In the genomic region with DNA sequence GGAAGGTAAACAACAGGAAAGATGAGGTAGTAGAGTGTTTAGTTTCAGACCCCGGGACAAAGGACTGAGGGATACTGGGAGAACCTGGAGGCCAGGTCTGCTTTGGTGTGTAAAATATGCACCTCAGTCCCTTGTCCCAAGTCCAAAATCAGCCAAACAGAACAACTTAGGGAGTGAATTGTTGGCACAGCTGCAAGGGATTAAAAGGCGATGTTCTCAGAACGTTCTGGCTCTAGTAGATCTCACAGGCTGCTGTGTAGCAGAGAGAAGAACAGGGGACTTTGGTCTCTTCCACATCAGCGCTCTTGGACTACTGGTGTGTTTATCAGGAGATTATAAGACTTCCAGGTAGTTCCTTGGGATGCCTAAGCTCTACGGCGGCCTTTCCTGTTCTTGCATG, we compare ENCODE assay signal across 22 mouse cellular contexts. TPM values are rescaled to one million over a fixed set of nuclear protein-coding genes. Genes with fewer than 3 reads are reported as not detected.
DNase-seq lines count a peak whose midpoint lies in the region; ATAC-seq and TF ChIP-seq lines count a peak whose summit lies in the region.
"Had no signal": no experiment of that assay in that cellular context is flagged by ENCODE, and none has a peak within 500 bp of the region (broad histone marks: within the 10 kb centered on the region; RNA-seq: fewer than 3 reads in every experiment).

No protein-coding gene starts in this region.

- DNase-seq in embryonic facial prominence, embryonic 14.5 days (ENCODE audit: low spot score), result peak; percentile 29
- no peak for DNase-seq in embryonic facial prominence, embryonic 10.5 days (ENCODE audit: low spot score)
- DNase-seq in kidney, adult 2 months, result peak; percentile 95
- DNase-seq in kidney, postnatal 25 days, result peak; percentile 68 to 82
- DNase-seq in ovary, postnatal 14 days (ENCODE audit: low spot score), result no peak
- DNase-seq in urinary bladder, postnatal 14 days (ENCODE audit: low spot score), result no peak
- DNase-seq: adrenal gland, adult 8-10 months; adrenal gland, postnatal 36 days; B cell, adult 2 months; cerebellum, adult 2 months; cerebellum, postnatal 10 days; gastrocnemius, postnatal 10 days; heart, adult 2 months had no signal

- no peak overlapping the region for H3K9ac ChIP-seq in embryonic facial prominence, embryonic 14.5 days (ENCODE audit: low read depth, low read length)
- no peak overlapping the region for H3K9ac ChIP-seq in kidney, embryonic 16.5 days (replicated peaks; ENCODE audit: low read length)
- H3K9ac ChIP-seq: forebrain, embryonic 15.5 days; heart, embryonic 15.5 days had no signal

- 56% methylated on average over 6 of the region's 6 CpGs for WGBS in embryonic facial prominence, embryonic 14.5 days
- WGBS in embryonic facial prominence, embryonic 10.5 days, result 71% methylated on average over 6 of the region's 6 CpGs
- WGBS in kidney, adult 2 months, result 35% methylated on average over 6 of the region's 6 CpGs
- WGBS in kidney, embryonic 16.5 days, result 60% methylated on average over 6 of the region's 6 CpGs

- no peak for ATAC-seq in embryonic facial prominence, embryonic 14.5 days (ENCODE audit: low read depth)
- 0 out of 2 replicates have a peak, but pooled peaks have one; percentile 39 for ATAC-seq in kidney, embryonic 16.5 days (ENCODE audit: low FRiP score, low TSS enrichment)
- ATAC-seq: CD4-positive, CD25-positive, alpha-beta regulatory T cell, adult 4 months; forebrain, embryonic 15.5 days had no signal

- no peaks in the 10 kb centered on the region for H3K9me3 ChIP-seq in embryonic facial prominence, embryonic 14.5 days (ENCODE audit: control insufficient read depth, low read length)
- no peaks in the 10 kb centered on the region for H3K9me3 ChIP-seq in embryonic facial prominence, embryonic 10.5 days
- no peaks in the 10 kb centered on the region for H3K9me3 ChIP-seq in kidney, embryonic 16.5 days (ENCODE audit: low read length)
- H3K9me3 ChIP-seq: forebrain, embryonic 15.5 days; G1E; heart, embryonic 15.5 days; hindbrain, embryonic 10.5 days had no signal

- H3K36me3 ChIP-seq in embryonic facial prominence, embryonic 14.5 days (ENCODE audit: control insufficient read depth, insufficient read depth, low read length), result no peaks in the 10 kb centered on the region
- no peaks in the 10 kb centered on the region for H3K36me3 ChIP-seq in embryonic facial prominence, embryonic 10.5 days (replicated peaks)
- H3K36me3 ChIP-seq in kidney, adult 2 months (ENCODE audit: control insufficient read depth, insufficient read depth, low read length), result no peaks in the 10 kb centered on the region
- no peaks in the 10 kb centered on the region for H3K36me3 ChIP-seq in kidney, embryonic 16.5 days (ENCODE audit: insufficient read depth, low read length)
- H3K36me3 ChIP-seq: forebrain, embryonic 15.5 days; G1E; heart, embryonic 15.5 days; hindbrain, embryonic 10.5 days had no signal

- no peak overlapping the region for H3K4me3 ChIP-seq in embryonic facial prominence, embryonic 14.5 days (ENCODE audit: low read depth, low read length)
- H3K4me3 ChIP-seq in embryonic facial prominence, embryonic 10.5 days, result no peak overlapping the region
- no peak overlapping the region for H3K4me3 ChIP-seq in kidney, adult 2 months (ENCODE audit: insufficient read depth, low read depth, low read length)
- H3K4me3 ChIP-seq in kidney, embryonic 16.5 days (ENCODE audit: low read length), result no peak overlapping the region
- H3K4me3 ChIP-seq: forebrain, embryonic 15.5 days; heart, adult 2 months; heart, embryonic 15.5 days; hindbrain, embryonic 10.5 days had no signal

- TF ChIP-seq POLR2A in kidney, adult 2 months (IDR thresholded peaks at IDR 0.05; ENCODE audit: low read depth, low read length), result no peak

- peaks cover 6% of the 10 kb centered on the region; the same call in 1 of the 2 replicates for H3K4me1 ChIP-seq in embryonic facial prominence, embryonic 14.5 days (ENCODE audit: control insufficient read depth, insufficient read depth, low read length)
- H3K4me1 ChIP-seq in embryonic facial prominence, embryonic 10.5 days, result peaks cover 25% of the 10 kb centered on the region
- peaks cover 6% of the 10 kb centered on the region for H3K4me1 ChIP-seq in kidney, adult 2 months (ENCODE audit: control insufficient read depth, insufficient read depth, low read length)
- peaks cover 10% of the 10 kb centered on the region for H3K4me1 ChIP-seq in kidney, embryonic 16.5 days (ENCODE audit: insufficient read depth, low read length)
- H3K4me1 ChIP-seq: heart, embryonic 15.5 days had no signal

- H3K27ac ChIP-seq in embryonic facial prominence, embryonic 14.5 days (replicated peaks; ENCODE audit: low read depth, low read length), result no peak overlapping the region
- no peak overlapping the region for H3K27ac ChIP-seq in embryonic facial prominence, embryonic 10.5 days (replicated peaks)
- H3K27ac ChIP-seq in kidney, adult 2 months (ENCODE audit: insufficient read depth, low read depth, low read length), result peak overlapping the region; percentile 75
- peak overlapping the region; percentile 3; the same call in 1 of the 2 replicates for H3K27ac ChIP-seq in kidney, embryonic 16.5 days (ENCODE audit: low read length)
- H3K27ac ChIP-seq: forebrain, embryonic 15.5 days; heart, adult 2 months; heart, embryonic 15.5 days; hindbrain, embryonic 10.5 days had no signal

- H3K4me2 ChIP-seq in embryonic facial prominence, embryonic 14.5 days (ENCODE audit: low read depth, low read length), result no peak overlapping the region
- no peak overlapping the region for H3K4me2 ChIP-seq in kidney, embryonic 16.5 days (replicated peaks; ENCODE audit: low read depth, low read length)
- H3K4me2 ChIP-seq: forebrain, embryonic 15.5 days; heart, embryonic 11.5 days; heart, embryonic 15.5 days had no signal

- H3K27me3 ChIP-seq in embryonic facial prominence, embryonic 14.5 days (replicated peaks; ENCODE audit: control insufficient read depth, insufficient read depth, low read length), result no peaks in the 10 kb centered on the region
- 0 out of 2 replicates have a peak, but pooled peaks cover 4% of the 10 kb centered on the region for H3K27me3 ChIP-seq in embryonic facial prominence, embryonic 10.5 days (replicated peaks; ENCODE audit: low read depth, poor library complexity, severe bottlenecking)
- H3K27me3 ChIP-seq in kidney, adult 2 months (replicated peaks; ENCODE audit: control insufficient read depth, insufficient read depth, low read length), result no peaks in the 10 kb centered on the region
- H3K27me3 ChIP-seq in kidney, embryonic 16.5 days (ENCODE audit: insufficient read depth, low read length), result no peaks in the 10 kb centered on the region
- H3K27me3 ChIP-seq: forebrain, embryonic 15.5 days; heart, embryonic 15.5 days had no signal

- TF ChIP-seq CTCF in kidney, adult 2 months (conservative IDR thresholded peaks at IDR 0.05; ENCODE audit: insufficient read depth, insufficient read length, low read depth, low read length), result no peak

RNA-seq across cellular contexts. Expression of a gene that starts 6.6 kb away (rescaled TPM):
- 0.29 and 0.62 TPM in 2 replicates for polyA plus RNA-seq in embryonic facial prominence, embryonic 14.5 days (2014; fragmentation: Nextera tagmentation; extraction: Ambion mirVana)
- polyA plus RNA-seq in embryonic facial prominence, embryonic 10.5 days (2016; fragmentation: Nextera tagmentation; extraction: Ambion mirVana), result not detected in 2 replicates
- not detected in 2 replicates for polyA plus RNA-seq in kidney, adult 2 months (2012; rRNA removed)
- polyA plus RNA-seq in kidney, embryonic 16.5 days (2015; fragmentation: Nextera tagmentation; extraction: Ambion mirVana), result 0.37 and 0.54 TPM in 2 replicates
- polyA plus RNA-seq: CD4-positive, CD25-positive, alpha-beta regulatory T cell, adult 4 months; embryonic facial prominence, embryonic 11.5 days; forebrain, embryonic 11.5 days; G1E; heart, adult 2 months; hindbrain, embryonic 10.5 days had no signal

RNA-seq across cellular contexts. Expression of a gene that starts 51.2 kb away (rescaled TPM):
- 0.65 and 0.96 TPM in 2 replicates for polyA plus RNA-seq in embryonic facial prominence, embryonic 14.5 days (2014; fragmentation: Nextera tagmentation; extraction: Ambion mirVana)
- 0.49 and 0.69 TPM in 2 replicates for polyA plus RNA-seq in embryonic facial prominence, embryonic 10.5 days (2016; fragmentation: Nextera tagmentation; extraction: Ambion mirVana)
- polyA plus RNA-seq in kidney, adult 2 months (2012; rRNA removed), result 0.26 and 0.33 TPM in 2 replicates
- polyA plus RNA-seq in kidney, embryonic 16.5 days (2015; fragmentation: Nextera tagmentation; extraction: Ambion mirVana), result 1.0 and 1.7 TPM in 2 replicates
- polyA plus RNA-seq: G1E had no signal

Comparison
In these comparisons a context has a peak if more than half of its experiments do, and no peak if none do; other contexts are left out.
1. DNase-seq: peak in embryonic facial prominence, embryonic 14.5 days (single experiment), kidney, adult 2 months (single experiment) and kidney, postnatal 25 days (2 of 2); none in embryonic facial prominence, embryonic 10.5 days (single experiment), ovary, postnatal 14 days (single experiment) and urinary bladder, postnatal 14 days (single experiment).
2. H3K27ac ChIP-seq: peak in kidney, adult 2 months (single experiment) and kidney, embryonic 16.5 days (single experiment); none in embryonic facial prominence, embryonic 14.5 days (single experiment) and embryonic facial prominence, embryonic 10.5 days (single experiment).